Mouse (Mus musculus): ENCODE results near the gene Foxe3. TPM values are rescaled to one million over a fixed set of nuclear protein-coding genes. Genes with fewer than 3 reads are reported as not detected.

The Foxe3 gene
- polyA plus RNA-seq, 1 experiment from 2014 or later, result not detected

DNA sequence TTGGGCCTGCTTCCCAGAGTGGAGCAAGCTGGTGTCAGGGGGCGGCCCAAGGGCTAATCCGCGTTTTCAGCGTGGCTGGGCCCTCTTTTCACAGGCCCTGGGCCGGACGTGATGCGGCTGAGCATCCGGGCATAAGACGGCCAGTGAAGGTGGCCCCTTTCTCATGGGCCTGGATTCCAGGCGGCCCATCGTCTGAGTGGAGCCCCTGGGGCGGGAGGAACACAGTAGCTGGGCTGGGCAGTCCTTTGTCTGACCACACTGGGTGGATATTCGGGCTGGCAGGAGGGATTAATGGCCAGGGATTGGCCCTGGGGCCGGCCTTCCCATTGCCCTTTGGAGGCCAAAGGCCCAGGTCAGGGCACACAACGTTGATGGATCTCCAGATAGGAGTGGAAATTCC, 3.3 kb upstream of the Foxe3 start:
- ATAC-seq, result no peak
- Histone ChIP-seq H3K9me3 (ENCODE audit: control insufficient read depth, low read length) (no peaks in the 10 kb centered on the region), H3K36me3 (ENCODE audit: control insufficient read depth, insufficient read depth, low read length) (no peaks in the 10 kb centered on the region), H3K9ac (ENCODE audit: low read depth, low read length) (no peak overlapping the region), H3K27me3 (replicated peaks; ENCODE audit: control insufficient read depth, insufficient read depth, low read length) (peaks cover 48% of the 10 kb centered on the region), H3K4me2 (ENCODE audit: low read depth, low read length) (no peak overlapping the region), H3K4me1 (ENCODE audit: control insufficient read depth, insufficient read depth, low read length) (peaks cover 12% of the 10 kb centered on the region), H3K27ac (ENCODE audit: low read length) (no peak overlapping the region), H3K4me3 (ENCODE audit: low read length) (no peak overlapping the region)
- WGBS, result 47% methylated on average over 15 of the region's 15 CpGs

DNA sequence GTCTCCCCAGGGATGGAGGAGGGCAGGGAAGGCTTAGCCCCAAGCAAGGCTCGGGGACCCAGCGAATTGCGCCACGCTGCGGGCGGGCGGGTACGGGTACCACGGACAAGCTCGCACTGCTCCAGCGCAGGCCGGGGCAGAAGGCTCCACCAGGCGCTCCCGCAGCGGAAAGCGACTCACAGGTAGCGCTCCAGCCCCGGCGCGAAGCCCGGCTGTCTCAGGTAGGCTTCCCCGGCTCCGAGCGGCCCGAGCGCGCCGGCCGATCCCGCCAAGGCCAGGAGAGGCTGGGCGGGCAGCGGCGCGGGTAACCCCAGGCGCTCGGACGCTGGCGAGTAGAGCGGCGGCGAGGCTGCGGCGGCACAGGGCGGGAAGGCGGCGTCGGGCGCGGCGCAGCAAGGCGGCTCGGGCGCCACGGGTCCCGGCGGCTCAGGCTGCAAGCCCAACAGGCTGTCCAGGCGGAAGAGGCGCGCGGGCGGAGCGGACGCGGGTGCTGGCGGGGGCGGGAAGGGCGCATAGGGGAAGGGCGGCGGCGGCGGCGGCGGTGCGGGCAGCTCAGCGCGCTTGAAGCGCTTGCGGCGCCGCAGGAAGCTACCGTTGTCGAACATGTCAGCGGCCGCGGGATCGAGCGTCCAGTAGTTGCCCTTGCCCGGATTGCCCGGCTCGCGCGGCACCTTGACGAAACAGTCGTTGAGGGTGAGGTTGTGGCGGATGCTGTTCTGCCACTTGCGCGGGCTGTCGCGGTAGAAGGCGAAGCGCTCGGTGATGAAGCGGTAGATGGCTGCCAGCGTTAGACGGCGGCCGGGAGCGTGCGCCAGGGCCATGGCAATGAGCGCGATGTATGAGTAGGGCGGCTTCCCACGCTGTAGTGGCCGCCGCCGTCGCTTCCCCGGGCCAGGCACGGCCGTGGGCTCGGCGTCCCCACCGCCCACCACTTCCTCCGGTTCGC, 569 bp downstream of the Foxe3 start:
- Histone ChIP-seq H3K9me3 (ENCODE audit: control insufficient read depth, low read length) (no peaks in the 10 kb centered on the region), H3K9ac (ENCODE audit: low read depth, low read length) (peak overlapping the region; percentile 43), H3K27me3 (replicated peaks; ENCODE audit: control insufficient read depth, insufficient read depth, low read length) (peaks cover 67% of the 10 kb centered on the region), H3K4me3 (ENCODE audit: low read length) (peak overlapping the region; percentile 50), H3K4me2 (ENCODE audit: low read depth, low read length) (peak overlapping the region; percentile 78), H3K36me3 (ENCODE audit: control insufficient read depth, insufficient read depth, low read length) (no peaks in the 10 kb centered on the region), H3K4me1 (ENCODE audit: control insufficient read depth, insufficient read depth, low read length) (peaks cover 12% of the 10 kb centered on the region), H3K27ac (ENCODE audit: low read length) (no peak overlapping the region)
- peak; percentile 67 for ATAC-seq
- WGBS, result under 1% methylated on average over 108 of the region's 125 CpGs

DNA sequence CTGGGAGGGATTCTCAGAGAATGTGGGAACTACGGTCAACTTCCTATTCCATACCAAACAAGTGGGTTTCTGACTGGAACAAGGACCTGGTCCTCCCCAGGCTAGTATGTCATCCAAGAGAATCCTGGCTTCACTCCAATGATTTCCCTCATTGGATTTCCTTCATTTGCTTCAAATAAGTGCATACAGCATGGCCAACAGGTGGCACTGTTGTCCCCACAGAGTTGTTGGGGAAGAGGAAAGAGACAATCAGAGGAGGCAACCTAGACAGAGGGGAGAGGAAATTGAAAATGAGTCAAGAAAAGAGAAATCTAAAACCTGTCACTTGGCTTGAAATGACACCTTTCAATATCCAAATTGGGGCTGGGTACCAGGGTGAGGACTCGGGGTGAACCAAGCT, 8.7 kb downstream of the Foxe3 start:
- no peaks in the 10 kb centered on the region for H3K36me3 ChIP-seq (ENCODE audit: control insufficient read depth, insufficient read depth, low read length)
- no peak overlapping the region for H3K27ac ChIP-seq (ENCODE audit: low read length)
- ATAC-seq, result no peak
- 0 out of 2 replicates have a peak, but pooled peaks cover 2% of the 10 kb centered on the region for H3K4me1 ChIP-seq (ENCODE audit: control insufficient read depth, insufficient read depth, low read length)
- no peak overlapping the region for H3K4me2 ChIP-seq (ENCODE audit: low read depth, low read length)
- no peaks in the 10 kb centered on the region for H3K9me3 ChIP-seq (ENCODE audit: control insufficient read depth, low read length)
- 46% methylated on average over 2 of the region's 2 CpGs for WGBS
- H3K4me3 ChIP-seq (ENCODE audit: low read length), result no peak overlapping the region
- peaks cover 41% of the 10 kb centered on the region for H3K27me3 ChIP-seq (replicated peaks; ENCODE audit: control insufficient read depth, insufficient read depth, low read length)
- H3K9ac ChIP-seq (ENCODE audit: low read depth, low read length), result no peak overlapping the region

DNA sequence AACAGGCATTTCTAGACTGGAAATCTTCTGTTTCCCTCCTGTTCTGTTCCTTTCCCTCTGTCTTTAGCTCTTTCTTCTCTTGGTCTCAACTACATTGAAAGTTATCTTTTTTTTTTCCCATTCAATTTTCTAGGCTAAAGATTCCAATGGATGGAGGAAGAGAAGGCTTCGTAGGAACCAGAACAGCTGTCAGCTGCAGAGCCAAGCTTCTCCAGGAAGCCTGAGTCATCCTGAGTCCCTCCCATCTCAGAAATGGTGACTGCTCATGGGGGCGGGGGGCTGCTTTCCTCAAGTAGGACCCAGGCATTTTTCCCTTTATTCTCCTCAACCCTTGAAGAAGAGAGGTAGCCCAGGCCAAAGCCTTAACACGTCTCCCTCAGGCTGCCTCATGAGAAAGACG, 9.8 kb downstream of the Foxe3 start:
- no peak overlapping the region for H3K9ac ChIP-seq (ENCODE audit: low read depth, low read length)
- no peak overlapping the region for H3K4me3 ChIP-seq (ENCODE audit: low read length)
- H3K4me1 ChIP-seq (ENCODE audit: control insufficient read depth, insufficient read depth, low read length), result 0 out of 2 replicates have a peak, but pooled peaks cover 2% of the 10 kb centered on the region
- no peak overlapping the region for H3K4me2 ChIP-seq (ENCODE audit: low read depth, low read length)
- no peak overlapping the region for H3K27ac ChIP-seq (ENCODE audit: low read length)
- H3K27me3 ChIP-seq (replicated peaks; ENCODE audit: control insufficient read depth, insufficient read depth, low read length), result peaks cover 49% of the 10 kb centered on the region
- WGBS, result 51% methylated on average over 4 of the region's 4 CpGs
- H3K36me3 ChIP-seq (ENCODE audit: control insufficient read depth, insufficient read depth, low read length), result no peaks in the 10 kb centered on the region
- no peak for ATAC-seq
- H3K9me3 ChIP-seq (ENCODE audit: control insufficient read depth, low read length), result no peaks in the 10 kb centered on the region

DNA sequence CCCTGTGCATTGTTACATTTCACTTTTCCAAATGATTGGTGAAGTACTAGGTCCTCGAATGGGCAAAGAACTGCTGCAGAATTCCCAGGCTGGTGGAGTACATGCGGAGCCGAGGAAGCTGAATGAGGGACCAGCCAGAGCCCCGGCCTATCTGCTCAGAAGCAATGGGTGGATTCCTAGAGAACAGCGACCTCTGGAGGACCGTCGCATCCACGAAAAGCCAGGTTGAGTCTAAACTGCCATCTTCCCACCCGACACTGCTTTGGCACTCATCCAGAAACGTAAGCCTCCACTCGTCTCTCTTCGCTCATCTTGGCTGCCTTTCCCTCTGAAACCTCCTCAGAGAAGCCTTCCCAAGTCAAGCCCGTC, 12.2 kb downstream of the Foxe3 start:
- 1% methylated on average over 13 of the region's 13 CpGs for WGBS
- Histone ChIP-seq H3K36me3 (ENCODE audit: control insufficient read depth, insufficient read depth, low read length) (no peaks in the 10 kb centered on the region), H3K4me3 (ENCODE audit: low read length) (no peak overlapping the region), H3K9ac (ENCODE audit: low read depth, low read length) (no peak overlapping the region), H3K9me3 (ENCODE audit: control insufficient read depth, low read length) (no peaks in the 10 kb centered on the region), H3K27ac (ENCODE audit: low read length) (no peak overlapping the region), H3K4me2 (ENCODE audit: low read depth, low read length) (no peak overlapping the region), H3K4me1 (ENCODE audit: control insufficient read depth, insufficient read depth, low read length) (peaks cover 7% of the 10 kb centered on the region; the same call in 1 of the 2 replicates), H3K27me3 (replicated peaks; ENCODE audit: control insufficient read depth, insufficient read depth, low read length) (peaks cover 69% of the 10 kb centered on the region)
- no peak for ATAC-seq

DNA sequence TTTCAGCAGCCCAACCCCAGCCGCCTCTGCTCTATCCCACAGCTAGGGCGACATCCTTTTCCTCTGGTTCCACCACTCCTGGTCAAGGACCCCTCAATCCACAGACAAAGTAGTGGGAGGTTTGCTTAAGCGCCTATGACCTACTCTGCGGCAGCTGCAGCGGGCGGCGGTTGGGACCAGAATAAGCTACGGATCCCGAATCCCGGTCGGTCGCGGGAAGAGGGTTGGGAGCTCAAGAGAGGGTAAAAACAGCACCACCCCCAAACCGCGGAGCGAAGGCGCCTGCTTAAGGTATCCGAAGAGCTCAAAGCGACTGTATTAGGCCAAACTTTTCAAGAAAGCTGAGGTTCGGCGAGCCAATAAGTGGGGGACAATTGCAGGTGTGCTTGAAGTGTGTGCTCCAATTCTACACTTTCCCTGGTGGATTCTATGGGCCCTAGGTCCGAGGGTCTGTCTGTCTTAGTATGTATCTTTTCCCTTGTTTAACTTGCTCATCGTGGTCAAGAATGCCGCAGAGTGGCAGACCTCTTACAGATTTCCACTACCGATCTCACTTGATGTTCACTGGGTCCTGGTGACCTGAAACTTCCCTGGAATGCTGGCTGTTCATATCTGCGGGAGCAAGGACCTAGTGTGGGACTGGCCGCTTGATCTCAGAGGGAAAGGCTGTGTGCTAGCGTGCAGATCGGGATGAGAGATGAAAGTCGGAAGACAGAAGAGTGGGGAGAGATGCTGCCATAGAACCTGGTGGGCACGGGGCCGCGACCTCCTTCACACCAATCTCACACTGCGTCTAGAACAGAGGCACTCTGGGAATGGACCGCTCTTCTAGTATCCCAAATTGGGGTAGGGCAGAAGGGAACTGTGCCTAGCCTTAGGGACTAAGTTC, 12.9 kb downstream of the Foxe3 start:
- no peak overlapping the region for H3K4me2 ChIP-seq (ENCODE audit: low read depth, low read length)
- WGBS, result 9% methylated on average over 35 of the region's 35 CpGs
- H3K36me3 ChIP-seq (ENCODE audit: control insufficient read depth, insufficient read depth, low read length), result no peaks in the 10 kb centered on the region
- peaks cover 13% of the 10 kb centered on the region for H3K4me1 ChIP-seq (ENCODE audit: control insufficient read depth, insufficient read depth, low read length)
- no peaks in the 10 kb centered on the region for H3K9me3 ChIP-seq (ENCODE audit: control insufficient read depth, low read length)
- ATAC-seq, result no peak
- H3K27ac ChIP-seq (ENCODE audit: low read length), result no peak overlapping the region
- H3K4me3 ChIP-seq (ENCODE audit: low read length), result no peak overlapping the region
- H3K27me3 ChIP-seq (replicated peaks; ENCODE audit: control insufficient read depth, insufficient read depth, low read length), result peaks cover 75% of the 10 kb centered on the region
- H3K9ac ChIP-seq (ENCODE audit: low read depth, low read length), result no peak overlapping the region

DNA sequence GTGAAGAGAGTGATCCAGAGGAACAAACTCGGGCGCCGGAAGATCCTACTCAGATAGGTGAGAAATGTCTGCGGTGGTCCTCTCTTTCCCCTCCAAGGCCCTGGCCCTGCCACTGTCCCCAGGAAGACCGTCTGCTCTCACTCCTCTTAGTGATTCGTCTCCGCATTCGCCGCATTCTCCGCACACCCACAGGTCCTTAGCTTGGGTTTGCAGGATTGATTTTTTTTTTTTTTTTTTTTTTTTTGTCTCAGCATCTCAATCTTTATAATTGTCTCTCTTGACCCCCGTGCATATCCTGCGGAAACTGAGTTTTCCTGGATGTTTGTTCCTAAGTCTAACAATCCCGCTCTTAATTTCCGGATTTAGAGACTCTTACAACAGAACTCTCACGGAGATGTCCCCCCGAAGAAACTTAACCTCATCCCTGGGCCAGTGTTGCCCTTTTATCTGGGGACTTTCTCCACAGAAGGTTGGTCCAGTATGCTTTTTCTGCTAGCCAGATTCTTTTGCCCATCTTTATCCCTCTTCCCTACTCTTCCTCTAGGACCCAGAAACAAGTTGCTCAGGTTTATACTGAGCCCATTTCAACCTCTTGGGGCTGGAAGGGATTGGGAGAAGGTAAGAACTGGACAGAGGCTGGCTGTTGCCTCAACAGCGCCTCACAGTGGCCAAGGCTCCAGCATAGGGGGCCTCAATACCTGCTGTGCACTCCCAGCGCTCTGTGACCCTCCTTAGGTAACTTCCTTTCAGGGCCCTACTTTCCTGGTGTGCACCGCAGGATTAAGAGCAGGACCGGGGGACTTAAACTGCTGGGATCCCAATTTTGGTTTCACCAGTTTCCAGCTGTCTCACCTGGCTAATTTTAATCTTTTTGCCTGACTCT, 16.0 kb downstream of the Foxe3 start:
- no peaks in the 10 kb centered on the region for H3K9me3 ChIP-seq (ENCODE audit: control insufficient read depth, low read length)
- H3K27me3 ChIP-seq (replicated peaks; ENCODE audit: control insufficient read depth, insufficient read depth, low read length), result peaks cover 91% of the 10 kb centered on the region
- H3K4me3 ChIP-seq (ENCODE audit: low read length), result peak overlapping the region; percentile 62
- ATAC-seq, result no peak
- peak overlapping the region; percentile 67; the same call in 1 of the 2 replicates for H3K9ac ChIP-seq (ENCODE audit: low read depth, low read length)
- 5% methylated on average over 20 of the region's 20 CpGs for WGBS
- H3K36me3 ChIP-seq (ENCODE audit: control insufficient read depth, insufficient read depth, low read length), result no peaks in the 10 kb centered on the region
- peaks cover 22% of the 10 kb centered on the region for H3K4me1 ChIP-seq (ENCODE audit: control insufficient read depth, insufficient read depth, low read length)
- no peak overlapping the region for H3K27ac ChIP-seq (ENCODE audit: low read length)
- H3K4me2 ChIP-seq (ENCODE audit: low read depth, low read length), result peak overlapping the region; percentile 98

DNA sequence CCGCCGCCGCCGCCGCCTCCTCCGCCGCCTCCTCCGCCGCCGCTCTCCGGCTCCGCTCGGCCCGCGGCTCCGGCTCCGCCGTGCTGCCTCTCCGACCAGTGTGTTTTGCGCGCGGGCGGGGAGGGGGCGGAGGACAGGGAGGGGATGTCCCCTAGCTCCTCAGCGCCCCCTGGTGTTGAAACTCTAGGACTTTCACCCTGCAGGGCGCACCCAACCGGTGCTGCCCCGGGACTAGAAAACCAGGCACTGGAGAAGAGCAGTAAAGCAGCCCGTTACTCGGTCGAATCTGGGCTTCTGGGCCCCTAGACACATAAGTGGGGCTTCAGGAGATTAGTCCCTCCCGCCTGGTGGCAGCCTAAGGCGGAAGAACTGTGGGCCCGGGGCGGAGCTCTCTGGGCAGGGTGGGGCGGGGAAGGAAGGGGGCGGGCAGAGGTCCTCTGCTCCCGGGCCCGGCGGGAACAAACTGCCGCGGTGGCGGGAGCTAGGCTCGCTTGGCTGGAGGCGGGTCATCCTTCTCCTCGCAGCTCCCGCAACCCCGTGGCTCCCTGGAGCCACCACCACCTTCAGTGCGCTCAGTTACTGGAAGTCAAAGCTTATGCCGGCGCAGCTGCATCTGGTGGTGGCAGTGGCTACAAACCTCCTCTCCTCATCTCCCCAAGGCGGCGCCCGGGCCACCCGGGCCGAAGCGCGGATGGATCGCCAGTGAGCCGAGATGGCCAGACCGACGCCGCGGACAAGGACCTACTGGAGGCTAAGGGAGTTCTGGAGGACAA, 16.8 kb downstream of the Foxe3 start, which contains the start of gene Foxd2:
Gene Foxd2, minus strand, starts transcription at position 45 of the 773 bp plus-strand sequence.
- under 1% methylated on average over 58 of the region's 64 CpGs for WGBS
- Histone ChIP-seq H3K4me3 (ENCODE audit: low read length) (peak within 1 kb of the TSS; percentile 62), H3K27me3 (replicated peaks; ENCODE audit: control insufficient read depth, insufficient read depth, low read length) (peaks cover 89% of the 10 kb centered on the region), H3K4me1 (ENCODE audit: control insufficient read depth, insufficient read depth, low read length) (peaks cover 22% of the 10 kb centered on the region), H3K9me3 (ENCODE audit: control insufficient read depth, low read length) (no peaks in the 10 kb centered on the region), H3K27ac (ENCODE audit: low read length) (peak within 1 kb of the TSS; percentile 65; the same call in 1 of the 2 replicates), H3K4me2 (ENCODE audit: low read depth, low read length) (peak within 1 kb of the TSS; percentile 98), H3K9ac (ENCODE audit: low read depth, low read length) (peak within 1 kb of the TSS; percentile 67), H3K36me3 (ENCODE audit: control insufficient read depth, insufficient read depth, low read length) (no peaks in the 10 kb centered on the region)
- ATAC-seq, result peak; percentile 94

Data from intestine, embryonic 16.5 days (tissue).